Mouse (Mus musculus): Measurements from ENCODE around the gene Poc5.
A peak's percentile ranks its signal among the peaks of the same experiment; 100 is the strongest.

Poc5 gene

DNA sequence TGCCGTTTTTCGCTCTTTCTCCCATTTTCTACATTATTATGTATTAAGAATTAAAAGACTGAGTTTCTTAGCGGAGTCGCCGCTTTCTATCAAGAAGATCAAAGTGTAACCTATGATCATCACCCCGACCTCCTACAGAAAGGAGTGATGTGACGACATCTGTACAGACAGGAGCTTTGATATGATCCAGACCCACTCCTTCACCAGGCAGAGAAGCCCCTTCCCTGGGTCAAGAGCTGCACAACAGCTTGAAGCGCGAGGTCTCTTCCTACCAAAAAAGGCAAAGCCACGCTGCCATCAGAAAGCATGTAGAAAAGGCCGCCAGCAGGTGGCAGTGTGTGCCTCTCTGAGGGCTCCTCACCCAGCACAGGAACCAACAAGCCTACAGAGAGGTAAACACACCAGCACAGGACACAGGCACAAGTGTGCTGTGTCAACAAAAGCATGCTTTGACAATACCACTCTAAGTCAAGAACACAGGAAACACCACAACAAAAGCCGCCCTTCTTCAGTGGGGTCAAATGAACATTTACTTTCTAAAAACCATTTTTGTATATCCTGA lies 43.6 kb downstream of the Poc5 start:
- peak; percentile 41 for DNase-seq (ENCODE audit: low read depth)

DNA sequence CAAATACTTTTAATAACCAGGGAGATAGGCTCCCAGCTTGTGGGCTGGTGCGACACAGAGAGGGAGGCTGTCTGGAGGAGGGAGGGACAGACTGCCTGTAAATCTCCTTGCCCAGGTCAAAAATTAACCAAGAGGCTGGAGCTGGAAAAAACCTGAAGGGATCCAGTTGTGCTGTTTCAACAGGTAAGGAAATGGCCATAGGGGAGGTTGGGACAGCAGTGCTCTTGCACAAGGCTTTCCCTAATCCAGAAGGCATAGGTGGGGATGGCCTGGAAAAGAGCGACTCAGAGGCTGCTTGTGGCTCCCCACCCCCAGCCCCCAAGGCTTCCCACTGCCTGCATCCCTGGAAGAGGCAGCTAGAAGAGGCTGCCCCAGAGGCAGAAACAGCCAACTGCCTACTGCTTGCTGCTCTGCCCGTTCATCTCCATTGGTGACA lies 44.3 kb downstream of the Poc5 start:
- no peak for DNase-seq (ENCODE audit: low read depth)

DNA sequence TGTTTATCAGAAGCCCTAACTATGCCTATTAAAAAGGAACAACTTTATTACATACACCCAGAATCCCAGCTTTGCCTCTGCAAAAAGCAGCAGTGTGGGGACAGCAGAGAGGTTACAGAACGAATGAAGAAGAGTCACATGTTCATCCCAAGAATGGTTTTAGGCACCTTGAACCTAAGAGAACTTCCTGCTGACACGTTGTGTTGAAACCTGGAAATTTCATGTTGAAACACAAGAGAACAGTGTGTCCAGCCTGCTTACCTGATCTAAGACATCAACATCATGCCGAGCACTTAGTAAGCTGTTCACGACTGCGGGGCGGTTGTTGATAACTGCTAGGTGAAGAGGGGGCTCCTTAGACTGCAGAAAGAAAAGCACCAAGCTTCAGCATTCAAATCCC lies 44.9 kb downstream of the Poc5 start:
- DNase-seq (ENCODE audit: low read depth), result no peak

DNA sequence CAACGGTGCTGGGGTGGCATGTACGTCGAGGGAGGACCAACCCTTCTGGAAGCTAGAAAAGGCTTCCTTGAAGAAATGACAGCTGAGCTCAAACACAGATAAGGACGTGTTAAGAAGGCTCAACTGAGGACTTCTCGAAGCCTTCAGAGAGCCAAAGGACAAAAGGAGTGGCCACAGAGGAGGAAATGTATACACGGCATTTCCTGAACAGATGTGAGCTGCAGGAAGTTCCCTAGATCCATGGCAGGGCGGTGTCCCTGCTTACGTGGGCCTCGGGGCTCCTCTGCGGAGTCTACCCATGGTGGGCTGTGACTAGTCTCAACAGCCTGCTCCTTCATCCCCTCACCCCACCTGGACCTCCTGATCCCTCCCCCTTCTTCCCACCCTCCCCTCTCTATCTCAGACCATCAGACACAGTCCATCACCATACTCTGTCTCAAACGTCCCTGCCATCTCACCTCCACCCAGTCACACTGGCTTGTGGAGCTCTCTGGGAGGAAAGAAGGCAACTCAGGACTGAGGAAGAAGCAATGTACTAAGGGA lies 45.6 kb downstream of the Poc5 start:
- no peak for DNase-seq (ENCODE audit: low read depth)

DNA sequence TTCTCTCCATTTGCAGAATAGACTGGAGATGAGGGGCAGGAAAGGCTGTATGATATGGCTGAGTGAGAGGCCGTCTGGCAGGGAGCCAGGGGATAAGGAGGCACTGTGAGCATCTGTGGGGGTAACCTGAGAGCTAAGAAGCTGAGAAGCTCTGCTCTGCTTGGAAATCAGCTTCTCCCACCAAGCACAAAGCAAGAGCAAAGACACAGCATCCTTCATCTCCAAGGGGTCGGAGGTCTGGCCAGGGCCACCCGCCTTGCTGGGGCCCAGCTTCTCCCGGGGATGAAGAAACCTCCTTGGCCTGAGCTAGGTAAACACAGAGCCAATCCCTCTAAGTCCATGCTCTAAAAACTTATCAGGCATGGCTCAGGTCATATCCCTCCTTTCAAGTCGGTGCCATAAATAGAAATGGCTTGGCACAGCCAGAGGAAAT lies 46.8 kb downstream of the Poc5 start:
- no peak for DNase-seq (ENCODE audit: low read depth)

DNA sequence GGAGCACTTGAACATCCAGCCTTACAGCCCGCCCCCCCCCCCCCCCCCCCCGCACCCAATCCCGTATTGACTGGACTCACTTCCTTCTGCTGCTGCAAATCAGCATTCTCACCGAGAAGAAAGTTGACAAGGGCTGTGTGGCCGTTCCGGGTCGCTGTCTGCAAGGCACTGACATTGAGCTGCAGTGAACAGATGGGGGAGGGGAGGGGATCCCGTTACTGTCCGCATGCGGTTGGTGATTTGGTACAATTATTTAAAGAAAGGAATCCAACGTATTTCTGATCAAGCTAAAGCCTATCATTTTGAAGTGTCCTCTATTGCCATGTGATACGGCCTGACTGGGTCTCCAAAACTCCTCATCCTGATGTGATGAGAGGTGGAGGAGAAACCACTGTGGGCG lies 47.7 kb downstream of the Poc5 start:
- DNase-seq (ENCODE audit: low read depth), result no peak

DNA sequence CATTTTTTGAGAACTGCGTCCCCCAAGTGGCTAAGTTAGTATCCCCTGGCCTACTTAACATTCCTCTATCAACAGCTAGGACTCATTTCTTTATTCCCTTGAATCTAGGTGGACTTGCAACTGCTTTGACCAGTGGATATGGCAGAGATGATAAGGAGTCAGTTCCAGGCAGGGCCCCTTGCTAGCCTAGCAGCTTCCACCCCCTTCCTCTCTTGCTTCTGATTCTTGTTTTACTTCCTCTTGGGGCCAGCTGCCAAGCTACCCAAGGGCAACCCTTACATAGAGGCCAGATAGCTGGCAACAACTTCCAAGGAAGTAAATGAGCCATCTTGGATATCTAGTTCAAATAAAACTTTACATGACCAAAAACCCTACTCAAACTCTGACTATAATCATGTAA lies 48.8 kb downstream of the Poc5 start:
- DNase-seq (ENCODE audit: low read depth), result no peak

DNA sequence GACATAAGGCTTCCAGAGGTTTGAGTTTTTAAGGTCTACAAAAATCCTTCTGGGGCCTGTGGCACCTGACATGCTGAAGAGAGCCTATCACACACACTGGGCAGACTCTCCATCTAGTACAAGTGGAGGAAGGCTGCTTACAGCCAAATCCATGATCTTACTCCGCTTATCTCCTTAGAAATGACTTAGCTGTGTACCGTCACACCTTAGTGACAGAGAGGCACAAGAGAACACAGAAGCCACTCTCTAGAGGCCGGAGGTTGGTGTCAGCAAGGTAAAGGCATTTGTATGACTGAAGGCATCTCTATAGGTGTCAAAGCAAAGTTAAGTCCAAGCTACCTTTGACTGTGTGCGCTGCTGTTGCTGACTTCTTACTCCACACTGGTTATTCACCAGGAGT lies 52.3 kb downstream of the Poc5 start:
- DNase-seq (ENCODE audit: low read depth), result no peak

DNA sequence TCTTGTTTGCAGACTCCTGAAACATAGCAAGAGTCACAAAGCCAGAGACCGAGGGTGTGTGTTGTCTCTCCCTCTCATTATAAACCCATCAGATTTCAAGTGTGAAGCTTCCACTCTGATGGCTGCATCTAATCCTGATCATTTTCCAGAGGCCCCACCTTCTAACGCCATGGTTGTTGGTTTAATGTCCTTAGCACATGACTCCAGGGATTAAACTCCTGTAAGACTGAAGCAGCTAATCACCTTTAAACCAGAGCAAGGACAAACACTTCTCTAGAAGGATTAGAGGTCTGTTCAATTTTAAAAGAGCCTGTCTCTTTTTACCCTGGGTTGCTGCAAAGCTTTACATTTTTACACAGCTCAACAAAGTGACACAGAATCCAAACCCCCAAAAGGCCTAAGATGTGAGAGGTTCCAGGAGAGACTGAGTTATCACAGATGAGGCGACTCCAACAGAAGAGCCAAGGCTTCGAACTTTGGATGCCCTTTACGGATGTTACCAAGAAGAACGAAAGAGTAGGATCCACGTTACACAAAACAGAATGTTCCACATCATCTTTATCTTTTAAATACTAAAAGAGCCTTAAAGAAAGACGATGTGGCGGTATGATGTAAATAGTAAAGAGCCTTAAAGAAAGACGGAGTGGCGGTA lies 62.2 kb downstream of the Poc5 start:
- no peak for DNase-seq (ENCODE audit: low read depth)

DNA sequence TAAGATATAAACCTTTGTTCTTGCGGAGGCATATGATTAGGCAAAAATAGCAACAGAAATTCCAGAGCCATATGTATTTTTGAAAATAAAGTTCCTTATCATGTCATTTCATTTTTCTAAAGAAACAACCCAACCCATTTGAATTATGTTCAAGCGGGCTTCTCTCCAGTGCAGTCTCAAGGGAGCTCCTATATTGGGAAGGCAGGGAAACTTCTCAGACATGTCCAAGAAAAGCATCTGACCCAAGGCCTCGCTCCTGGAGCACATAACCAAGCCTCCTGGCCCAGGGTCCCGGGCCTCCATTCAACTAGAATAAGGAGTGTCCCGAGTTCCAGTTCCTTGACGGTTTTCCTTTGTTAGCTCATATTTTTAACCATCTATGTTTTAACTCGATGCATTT lies 62.8 kb downstream of the Poc5 start:
- no peak for DNase-seq (ENCODE audit: low read depth)

DNA sequence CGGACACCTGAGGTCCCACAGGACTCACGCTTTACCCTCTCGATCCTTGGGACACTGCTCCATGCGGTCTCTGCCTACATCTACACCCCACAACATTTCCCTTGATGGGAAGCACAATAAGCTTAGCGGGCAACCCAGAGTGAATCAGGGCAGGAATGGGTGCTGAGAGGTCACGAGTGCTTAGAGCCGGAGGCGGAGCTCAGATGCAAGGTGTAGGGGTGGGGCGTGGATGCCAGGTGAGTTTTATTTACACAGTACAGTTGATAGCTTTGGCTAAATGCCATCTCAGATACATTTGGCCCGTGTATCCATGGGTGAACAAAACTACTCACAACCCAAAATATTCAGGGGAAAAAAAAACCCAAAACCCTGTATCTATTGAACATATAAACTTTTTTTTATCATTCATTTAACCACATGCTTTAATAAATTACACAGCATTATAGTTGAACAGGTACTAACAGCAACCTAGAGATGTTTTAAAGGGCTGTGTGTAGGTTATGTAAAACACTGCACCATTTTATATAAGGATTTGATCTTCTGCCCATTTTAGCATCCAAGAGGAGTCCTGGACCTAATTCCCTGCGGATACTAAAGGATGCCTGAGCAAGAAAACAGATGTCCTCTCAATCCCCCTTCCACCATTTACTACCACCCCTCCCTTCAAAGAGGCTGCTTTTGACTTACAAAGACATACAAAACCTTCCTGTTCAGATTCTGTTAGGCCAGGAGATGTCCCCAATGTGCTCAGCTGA lies 63.5 kb downstream of the Poc5 start:
- DNase-seq (ENCODE audit: low read depth), result no peak

DNA sequence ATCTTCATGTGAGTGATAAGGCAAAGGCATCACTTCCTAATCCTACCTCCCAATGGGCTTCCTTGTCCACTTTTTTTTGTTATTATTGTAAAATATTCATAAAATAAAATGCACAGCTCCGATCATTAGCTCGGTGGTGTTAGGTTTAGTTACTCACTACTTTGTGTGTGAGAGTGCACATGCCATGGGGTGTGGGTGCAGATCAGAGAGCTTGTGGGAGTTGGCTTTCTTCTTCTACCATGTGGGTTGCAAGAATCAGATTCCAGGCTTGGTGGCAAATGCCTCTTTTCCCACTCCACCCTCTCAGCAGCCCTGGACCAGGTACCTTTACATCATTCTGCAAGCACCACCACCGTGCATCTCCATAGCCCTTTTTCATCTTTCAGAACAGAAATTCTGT lies 64.5 kb downstream of the Poc5 start:
- DNase-seq (ENCODE audit: low read depth), result no peak

DNA sequence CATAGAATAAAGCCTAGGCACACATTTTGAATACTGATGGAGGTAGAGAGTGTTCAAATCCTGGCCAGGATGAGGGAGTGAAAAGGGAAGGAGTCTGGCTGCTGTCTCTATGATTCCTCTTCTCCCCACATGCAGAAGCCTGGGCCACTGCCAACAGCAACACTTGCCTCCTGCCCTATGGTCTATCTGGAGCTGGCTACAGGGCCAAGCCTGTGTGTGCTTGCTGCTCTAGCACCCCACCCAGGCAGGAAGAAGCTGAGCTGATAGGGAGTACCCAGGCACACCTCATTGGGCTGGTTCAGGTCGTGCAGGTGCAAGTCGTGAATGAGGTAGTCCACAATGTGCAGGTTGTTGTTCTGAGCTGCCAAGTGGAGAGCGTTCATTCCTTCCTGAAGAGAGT lies 66.2 kb downstream of the Poc5 start:
- DNase-seq (ENCODE audit: low read depth), result no peak

DNA sequence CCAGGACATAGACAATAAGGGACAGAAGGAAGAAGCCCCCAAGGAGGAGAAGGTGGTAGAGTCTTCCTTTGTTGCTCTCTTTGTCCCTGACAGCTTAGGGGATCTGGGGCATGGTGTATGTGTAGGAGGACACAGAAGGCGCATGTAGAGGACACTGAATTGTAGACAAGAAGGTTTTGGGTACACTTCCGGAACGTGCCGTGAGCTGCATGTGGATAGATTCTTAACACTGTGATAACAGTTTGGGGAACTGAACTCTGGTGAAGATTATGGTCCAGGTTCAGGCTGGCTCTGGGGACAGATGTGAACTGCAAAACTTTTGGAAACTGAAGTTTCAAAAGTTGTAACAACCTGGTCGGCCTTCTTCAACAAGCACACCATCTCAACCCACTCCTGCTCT lies 69.5 kb downstream of the Poc5 start:
- no peak for DNase-seq (ENCODE audit: low read depth)

DNA sequence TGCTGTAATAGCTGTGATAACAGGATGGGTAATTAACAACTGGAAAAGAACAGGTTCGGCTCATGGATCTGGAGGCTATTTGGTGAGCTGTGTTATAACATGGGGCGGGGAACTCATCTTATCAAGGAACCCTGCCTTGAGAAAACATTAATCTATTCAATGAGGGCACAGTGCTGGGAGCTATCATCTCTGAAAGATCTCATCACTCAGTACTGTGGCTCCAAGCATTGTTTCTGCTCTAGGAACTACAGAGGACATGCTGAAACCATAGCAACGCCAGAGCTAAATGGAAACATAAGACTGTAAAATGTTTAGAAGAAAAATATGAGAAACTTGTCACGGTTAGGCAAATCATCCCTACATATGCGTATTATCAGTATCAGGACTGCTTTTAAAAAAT lies 69.9 kb downstream of the Poc5 start:
- DNase-seq (ENCODE audit: low read depth), result no peak

DNA sequence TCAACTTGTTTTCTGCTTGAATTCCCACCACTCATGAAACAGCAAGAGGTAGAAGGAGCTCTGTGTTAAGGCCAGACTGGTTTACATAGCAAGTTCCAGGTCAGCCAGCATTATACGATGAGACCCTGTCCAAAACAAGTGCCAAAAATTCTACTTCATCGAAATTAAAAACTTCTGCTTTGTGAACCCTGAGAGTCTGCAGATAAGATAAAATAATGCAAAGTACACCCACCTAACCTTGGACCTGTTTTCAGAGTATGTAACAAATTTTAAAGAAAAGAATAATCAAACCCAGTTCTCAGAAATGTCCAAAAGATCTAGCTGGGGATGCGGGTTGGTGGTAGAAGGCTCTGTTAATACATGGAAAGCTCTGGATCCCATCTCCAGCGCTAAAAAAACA lies 70.5 kb downstream of the Poc5 start:
- DNase-seq (ENCODE audit: low read depth), result no peak

DNA sequence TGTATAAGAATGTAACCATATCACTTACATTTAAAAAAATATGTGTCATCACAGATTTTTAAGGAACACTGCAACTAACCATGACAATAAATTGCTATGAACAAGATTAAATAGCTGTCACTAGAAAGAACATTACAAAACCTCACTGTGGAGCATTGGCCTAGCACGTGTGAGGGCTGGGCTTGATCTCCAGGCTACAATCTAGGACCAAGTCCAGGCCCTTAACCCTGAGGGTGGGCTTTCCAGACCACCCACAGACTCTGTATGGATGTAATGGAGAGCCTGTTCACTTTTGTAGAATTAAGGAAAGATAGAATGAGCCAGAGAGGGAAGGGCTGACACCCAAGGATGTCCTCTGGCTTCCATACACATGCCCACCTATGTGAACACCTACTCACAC lies 74.5 kb downstream of the Poc5 start:
- DNase-seq (ENCODE audit: low read depth), result no peak

DNA sequence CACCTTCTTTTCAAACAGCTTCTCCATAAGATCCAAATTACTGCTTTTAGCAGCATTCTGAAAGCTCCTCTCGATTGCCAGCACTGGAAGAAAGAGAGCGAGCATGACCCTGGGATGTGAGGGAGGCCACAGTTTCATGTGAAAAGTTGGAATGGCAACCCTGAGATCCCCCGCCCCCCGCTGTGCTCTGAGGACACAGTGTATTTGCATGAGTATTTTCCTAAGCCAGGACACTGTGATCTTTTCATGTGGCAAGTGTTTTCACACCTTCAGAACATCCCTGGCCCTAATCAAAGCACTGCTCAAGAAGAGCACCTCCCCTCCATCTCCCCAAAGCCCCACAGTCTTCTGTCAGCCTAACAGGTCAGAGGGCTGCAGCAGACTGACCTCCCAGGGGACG lies 77.2 kb downstream of the Poc5 start:
- DNase-seq (ENCODE audit: low read depth), result no peak
